Mouse (Mus musculus): ENCODE measurements around the gene Rab44.
"Not testable (repeated sequence)": the region's sequence is repeated elsewhere in the genome, so short reads cannot be mapped to it uniquely, and the experiment has no call there.

GRCm38 (mm10) chr17:29110356-29110755, 3.6 kb upstream of the Rab44 start:
- not testable (repeated sequence) for TF ChIP-seq CTCF (IDR thresholded peaks at IDR 0.05; ENCODE audit: low read depth, low read length); POLR2A (IDR thresholded peaks at IDR 0.05; ENCODE audit: borderline replicate concordance, low read depth, low read length)
